Mouse (Mus musculus) cerebellum, adult (tissue): ENCODE results near the gene Hs3st1.

ENCODE experiments used
- ATAC-seq: cut with Nextera tagmentation; 2 replicates; pipeline ENCODE4 v1.9.2; 2017; ENCODE audit warnings: mild to moderate bottlenecking, moderate library complexity, mixed read lengths; ENCODE audit not compliant: insufficient number of reproducible peaks, low FRiP score, low TSS enrichment

Hs3st1 gene

DNA sequence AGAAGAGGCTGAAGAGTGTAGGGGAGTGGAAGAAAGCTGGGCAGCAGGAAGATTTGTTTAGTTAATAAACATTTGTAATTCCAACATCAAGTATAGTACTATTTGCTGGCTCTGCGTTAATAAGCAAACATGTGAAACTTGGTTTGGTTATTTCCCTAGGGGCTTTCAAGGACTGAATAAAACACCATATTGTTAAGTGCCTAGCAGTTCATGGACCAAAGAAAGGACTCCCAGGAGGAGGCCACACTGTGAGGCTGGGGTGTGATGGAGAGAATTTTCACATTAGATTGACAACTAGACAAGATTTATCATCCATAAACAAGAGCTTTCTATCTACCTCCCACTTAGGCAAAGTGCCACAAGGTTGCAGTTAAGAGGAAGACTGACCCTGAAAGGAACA, 147.0 kb downstream of the Hs3st1 start:
- ATAC-seq = no peak

DNA sequence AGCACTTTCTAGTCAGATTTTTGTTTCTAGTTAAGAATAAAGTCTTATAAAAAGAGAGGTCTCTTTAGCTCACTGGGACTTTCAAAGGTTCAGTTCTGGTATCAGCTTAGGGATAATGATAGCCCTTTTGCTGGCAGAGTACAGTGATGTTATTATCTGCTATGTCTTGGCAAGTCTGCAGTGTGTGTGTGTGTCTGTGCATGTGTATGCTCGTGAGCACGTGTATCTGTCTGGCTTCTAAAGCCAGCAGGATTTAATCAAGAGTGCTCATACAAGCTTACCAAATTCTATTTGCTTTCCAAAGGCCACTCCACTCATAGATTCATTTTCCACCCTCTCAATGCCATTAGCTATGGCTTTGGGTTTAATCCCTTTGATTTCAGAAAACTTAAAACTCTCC, 160.5 kb downstream of the Hs3st1 start:
- ATAC-seq = no peak
